Mouse (Mus musculus) heart, postnatal 25 days (tissue): ENCODE data around the gene Car10. TPM values are rescaled to one million over a fixed set of nuclear protein-coding genes. Genes with fewer than 3 reads are reported as not detected.
A peak's percentile ranks its signal among the peaks of the same experiment; 100 is the strongest.

Experiments used
- DNase-seq: peaks from one replicate; pipeline ENCODE4 v3.0.0; 2022; ENCODE audit warnings: low spot score
- intact Hi-C: fragments of 180-260 bp; cut with DNase I; formaldehyde crosslinking; loops from one replicate; pipeline ENCODE4 v1.15.1; 2025
- total RNA-seq, 2 experiments: library from RNA; stranded (reverse); gene quantifications; 2 replicates each; pipeline ENCODE4 v1.2.3; 2021

Car10 gene
- total RNA-seq, 2 experiments from 2014 or later, result not detected

DNA sequence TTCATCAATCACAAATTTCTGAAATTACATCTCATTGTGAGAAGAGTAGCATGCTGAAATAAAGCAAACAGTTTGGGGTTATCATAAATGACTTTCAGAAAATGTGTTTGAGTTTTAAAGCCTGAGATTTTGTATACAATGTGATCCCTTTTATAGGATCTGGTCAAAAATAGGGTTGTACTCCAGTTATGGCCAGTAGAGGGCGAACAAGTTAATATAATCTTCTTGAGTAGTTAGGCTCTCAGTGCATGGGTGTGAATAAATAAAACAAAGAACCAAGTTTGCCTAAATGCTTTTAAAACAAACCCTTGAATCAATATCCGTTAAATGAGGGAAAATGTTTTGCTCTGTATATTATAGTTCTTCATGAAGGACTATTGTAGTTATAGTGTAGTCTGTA is 46.7 kb downstream of the Car10 start:
- no peak for DNase-seq
- intact Hi-C loops, result loop anchor here (2.0 kb wide), 1 partner anchor 668 kb away; no protein-coding TSS in a partner anchor

DNA sequence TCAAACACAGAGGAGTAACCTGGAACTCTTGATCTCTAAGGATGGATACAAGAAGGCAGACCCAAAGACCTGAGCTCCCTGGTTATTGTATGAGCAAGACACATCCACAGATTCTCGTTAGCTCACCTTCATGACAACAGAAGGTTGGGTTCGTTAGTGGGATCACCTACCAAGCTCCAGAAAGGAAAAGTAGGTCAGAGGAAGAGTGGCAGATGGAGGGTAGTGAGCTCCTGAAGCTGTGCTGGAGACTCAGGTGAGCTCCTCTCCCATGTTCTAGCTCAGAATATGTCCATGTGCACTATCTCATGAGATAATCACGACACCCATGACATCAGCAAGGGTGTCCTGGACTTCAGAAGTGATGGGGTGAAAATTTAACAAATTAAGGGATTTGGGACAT is 57.1 kb downstream of the Car10 start:
- intact Hi-C loops, result no loop called here
- DNase-seq, result no peak

DNA sequence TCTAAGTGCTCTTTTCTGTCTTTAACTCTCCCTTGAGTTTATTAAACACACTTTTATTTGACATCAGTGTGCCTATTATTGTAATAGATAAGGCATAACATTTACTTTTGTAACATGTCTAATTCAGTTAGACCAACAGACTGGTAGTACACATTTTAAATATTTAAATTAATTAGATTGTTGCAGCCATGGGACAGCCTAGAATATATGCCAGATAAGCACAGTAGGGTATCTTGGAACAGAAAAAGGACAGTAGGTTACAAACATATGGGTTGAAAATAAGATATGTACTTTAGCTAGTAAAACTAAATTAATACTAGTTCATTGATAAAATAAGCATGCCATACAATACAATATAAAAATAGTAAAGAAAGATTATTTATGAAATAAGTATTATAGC is 74.6 kb downstream of the Car10 start:
- intact Hi-C loops, result no loop called here
- no peak for DNase-seq

DNA sequence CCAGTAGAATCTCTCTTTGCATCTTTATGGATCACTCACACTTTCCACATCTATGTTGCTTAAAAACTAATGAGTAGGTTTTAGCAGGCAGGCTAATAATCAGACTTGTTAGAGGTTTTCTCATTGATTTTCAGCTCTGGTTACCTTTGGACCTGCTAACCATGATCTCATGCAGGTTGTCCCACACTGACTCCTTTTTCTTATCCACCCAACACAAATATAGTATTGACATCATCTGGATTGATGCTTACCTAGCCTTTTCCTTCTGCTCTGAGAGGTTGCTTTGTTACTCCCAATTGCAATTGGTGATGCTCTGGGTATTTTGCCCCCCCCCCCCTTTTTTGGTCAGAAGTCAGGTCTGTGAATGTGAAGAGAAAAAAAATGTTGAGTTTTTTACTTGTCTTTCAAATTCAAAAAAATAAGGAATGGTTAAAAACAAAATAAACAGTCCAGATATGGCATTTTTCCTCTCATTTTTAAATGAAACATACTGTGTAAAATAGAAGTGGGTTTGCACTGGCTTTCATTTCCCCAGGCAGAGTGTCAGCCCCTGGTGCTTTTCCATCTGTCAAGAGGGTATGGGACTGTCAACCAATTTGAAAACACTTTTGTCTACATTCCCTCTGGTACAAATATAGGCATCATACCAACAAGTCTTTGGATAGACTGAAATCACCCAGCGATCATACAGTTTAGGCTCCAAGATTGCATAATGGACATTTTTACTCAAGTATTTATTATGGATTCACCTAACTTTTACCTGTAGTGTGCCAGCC is 75.9 kb downstream of the Car10 start:
- no peak for DNase-seq
- intact Hi-C loops, result no loop called here

DNA sequence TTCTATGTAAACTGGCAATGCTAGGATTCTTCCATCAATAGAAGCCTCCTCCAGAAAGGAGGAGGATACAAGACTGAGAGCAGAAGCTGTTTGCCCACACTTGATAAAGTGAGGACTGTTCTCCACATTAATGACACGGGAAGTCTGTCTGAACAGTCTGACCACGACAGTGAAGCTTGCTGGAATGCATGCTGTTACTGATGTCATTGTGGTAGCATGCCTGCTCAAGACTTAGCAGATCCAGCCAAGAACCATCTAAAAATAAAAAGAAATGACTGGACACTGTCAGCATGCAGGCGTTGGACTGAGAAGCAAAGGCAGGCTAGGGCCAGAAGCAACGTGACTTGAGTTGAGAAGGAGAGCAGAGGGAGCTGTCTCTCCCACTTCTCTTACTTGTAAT is 87.6 kb downstream of the Car10 start:
- intact Hi-C loops, result no loop called here

DNA sequence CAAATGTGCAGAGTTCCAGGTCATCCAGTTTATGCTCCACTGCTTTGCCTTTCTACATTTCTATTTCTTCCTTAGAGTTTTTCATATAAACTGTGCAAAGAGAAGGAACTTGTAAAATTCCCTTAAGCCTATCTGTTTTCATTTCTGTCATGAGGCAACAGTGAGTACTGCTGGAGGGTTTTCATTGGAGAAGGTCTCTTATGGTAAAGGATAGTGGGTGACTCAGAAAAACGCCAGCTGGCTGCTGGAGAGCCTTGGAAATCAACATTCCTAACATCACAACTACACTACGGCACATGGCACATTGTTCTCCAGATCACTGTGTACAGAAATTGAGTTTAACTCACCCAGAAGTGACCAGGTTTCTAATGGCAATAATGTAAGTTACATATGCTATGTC is 88.3 kb downstream of the Car10 start:
- intact Hi-C loops, result no loop called here
- DNase-seq, result no peak

More for the DNA sequence above, 87.6 kb downstream of the Car10 start:
- DNase-seq, result peak; percentile 16

DNA sequence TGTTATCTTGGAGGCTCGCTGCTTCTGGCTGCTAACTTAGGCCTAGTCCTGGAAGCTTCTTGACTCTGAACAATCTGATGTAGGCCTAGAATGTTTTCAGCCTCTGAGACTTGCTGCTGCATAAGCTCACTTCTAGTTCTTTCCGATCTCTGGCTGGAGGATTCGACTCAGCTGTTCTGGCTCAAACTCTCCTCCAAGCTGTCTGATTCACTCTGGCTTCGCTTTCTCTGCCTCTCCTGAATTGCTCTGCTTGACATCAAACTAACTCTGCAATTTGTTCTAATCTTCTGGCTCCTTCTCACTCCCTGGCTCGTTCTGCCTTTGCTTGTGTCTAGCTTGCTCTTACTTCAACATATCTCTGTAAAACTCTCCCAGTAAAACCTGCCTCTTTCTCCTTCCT is 90.8 kb downstream of the Car10 start:
- peak; percentile 3 for DNase-seq
- intact Hi-C loops, result no loop called here

DNA sequence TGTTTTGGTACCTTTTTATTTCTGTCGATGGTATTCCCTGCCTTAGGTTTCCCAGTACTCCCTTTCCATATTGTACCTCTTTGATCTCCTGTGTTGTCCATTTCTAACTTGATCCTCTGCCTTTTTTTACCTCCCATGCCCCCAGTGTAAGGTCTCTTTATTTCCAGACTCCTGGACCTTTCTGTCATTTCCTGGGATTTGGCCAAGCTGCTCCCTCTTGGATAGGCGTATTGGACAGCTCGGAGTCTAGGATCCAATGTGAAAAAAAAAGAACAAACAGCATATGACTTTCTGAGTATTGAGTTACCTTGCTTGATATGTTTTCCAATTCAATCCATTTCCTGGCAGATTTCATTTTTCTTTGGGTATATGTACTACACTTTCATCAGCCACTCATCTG is 102.2 kb downstream of the Car10 start:
- DNase-seq, result no peak
- intact Hi-C loops, result no loop called here

DNA sequence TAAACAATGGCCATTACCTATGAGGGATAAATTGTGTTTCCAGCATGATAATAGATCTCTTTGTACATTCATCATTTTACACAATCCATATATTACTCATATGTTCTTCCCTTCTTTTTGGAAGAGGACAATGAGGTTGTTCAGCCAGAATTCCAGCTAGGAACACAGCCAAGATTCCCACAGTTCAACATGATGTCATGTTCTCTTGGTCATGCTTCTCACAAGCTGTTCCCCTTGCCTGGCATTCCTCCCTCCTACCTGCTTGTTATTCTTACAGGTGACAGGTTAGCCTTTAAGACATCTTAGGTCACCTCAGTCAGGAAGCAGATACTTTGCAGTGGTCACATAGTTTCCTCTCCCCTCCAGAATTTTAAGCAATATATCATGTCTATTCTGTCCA is 119.6 kb downstream of the Car10 start:
- no peak for DNase-seq
- intact Hi-C loops, result no loop called here

DNA sequence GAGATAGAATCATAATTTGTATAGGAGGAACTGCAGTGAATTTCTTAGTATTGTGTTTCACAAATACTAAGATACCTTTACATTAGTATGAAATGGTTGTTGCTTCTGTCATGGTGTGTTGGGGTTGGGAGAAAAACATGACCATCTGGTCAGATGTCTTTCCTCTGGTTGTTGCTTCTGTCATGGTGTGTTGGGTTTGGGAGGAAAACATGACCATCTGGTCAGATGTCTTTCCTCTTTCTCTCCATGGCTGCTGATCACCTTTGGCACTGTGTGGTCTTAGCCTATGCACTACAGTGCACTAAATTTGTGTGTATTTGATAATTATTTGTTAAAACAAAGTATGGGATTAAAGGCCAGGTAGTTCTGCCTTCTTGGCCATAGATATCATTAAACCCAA is 132.2 kb downstream of the Car10 start:
- intact Hi-C loops, result no loop called here
- DNase-seq, result no peak

DNA sequence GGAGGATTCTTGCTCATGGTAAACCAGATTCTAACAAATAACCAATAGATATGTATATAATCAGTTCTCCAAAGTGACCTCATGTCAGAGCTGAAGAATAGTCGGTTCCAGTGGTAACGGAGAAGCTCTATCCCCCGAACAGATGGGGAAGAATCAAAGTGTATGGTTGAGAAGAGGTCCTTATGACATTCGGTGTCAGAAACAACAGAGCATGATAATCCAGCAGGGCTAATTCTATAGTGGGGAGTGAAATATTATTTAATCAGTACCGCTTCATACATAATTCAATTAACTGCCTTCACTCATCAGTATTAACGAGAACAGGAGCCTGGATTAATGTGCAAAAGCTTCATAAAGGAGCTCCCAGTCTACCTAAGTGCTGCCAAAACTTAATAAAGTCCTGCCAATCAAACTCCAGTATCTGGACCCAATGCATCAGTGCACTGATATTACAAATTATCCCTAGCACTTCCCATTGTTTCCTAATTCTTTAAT is 152.0 kb downstream of the Car10 start:
- intact Hi-C loops, result no loop called here
- no peak for DNase-seq

DNA sequence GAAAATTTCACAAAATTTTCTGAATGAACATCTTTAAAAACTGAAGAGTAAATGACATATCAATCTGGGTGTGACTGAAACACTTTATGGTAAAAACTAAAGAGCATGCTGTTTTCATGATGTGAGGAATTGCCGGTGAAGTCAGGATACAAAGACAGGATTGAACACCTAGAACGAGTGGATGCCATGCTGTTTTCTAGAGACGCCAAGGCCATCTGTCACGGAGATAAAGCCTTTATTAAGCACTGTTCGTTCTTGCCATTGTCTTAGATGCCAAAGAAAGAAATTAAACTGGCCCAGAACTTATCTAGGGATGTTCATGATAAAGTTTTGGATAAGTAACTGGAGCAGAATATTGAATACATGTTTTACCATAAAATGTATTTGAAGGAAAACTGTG is 153.9 kb downstream of the Car10 start:
- DNase-seq, result no peak
- intact Hi-C loops, result no loop called here

DNA sequence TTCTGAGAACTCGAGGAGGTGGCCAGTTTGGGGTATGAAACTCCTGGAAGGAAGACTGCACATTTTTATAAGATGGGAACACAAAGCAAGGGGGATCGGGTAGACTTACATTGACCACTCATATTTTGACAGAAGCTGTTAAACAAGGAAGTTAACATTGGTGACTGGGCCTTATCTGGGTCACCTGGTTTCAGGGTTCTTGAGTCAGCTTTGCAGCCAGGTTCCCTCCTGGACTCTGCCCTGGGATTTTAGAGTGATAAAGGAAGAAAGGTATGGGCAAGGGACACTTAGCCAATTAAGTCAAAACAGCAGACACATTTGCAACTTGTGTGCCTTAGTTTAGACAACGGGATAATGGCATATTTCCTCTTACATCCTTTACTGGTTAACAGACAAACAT is 166.2 kb downstream of the Car10 start:
- intact Hi-C loops, result no loop called here
- DNase-seq, result no peak

DNA sequence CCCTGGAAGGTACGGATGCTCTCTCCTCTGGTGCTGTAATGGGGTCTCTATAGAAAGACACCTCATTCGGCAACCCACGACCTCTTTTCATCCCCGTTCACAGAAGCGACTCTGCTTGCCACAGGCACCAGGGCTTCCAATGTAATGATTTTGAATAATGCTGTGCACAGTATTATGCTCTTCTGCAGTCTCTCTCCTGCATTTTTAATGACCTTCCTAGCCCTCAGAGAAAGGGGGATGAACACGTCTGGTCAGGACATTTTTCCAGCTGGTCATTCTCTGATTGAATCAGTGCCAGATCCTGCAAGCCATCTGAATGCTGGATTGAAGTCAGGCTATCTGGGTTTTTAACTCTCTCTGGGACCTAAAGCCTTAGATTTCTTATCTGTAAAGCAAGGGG is 174.2 kb downstream of the Car10 start:
- no peak for DNase-seq
- intact Hi-C loops, result no loop called here

DNA sequence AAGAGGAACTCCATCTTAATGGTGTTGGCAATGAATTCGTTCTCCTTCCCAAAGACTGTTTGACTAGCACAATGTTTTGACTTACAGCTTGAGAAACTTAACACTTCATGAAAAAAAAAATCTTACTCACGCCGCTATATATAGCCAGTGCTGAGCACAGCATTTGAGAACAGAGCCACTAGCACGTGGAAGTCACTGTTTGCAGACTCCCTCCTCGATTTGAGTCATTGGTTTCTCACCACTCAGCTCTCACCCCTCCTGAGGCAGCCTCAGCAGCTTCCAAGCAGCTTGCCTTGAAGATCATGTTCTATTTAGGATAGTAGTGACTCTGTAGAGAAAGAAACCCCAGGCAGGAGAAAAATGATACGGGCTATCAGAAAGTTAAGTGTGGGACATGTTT is 176.1 kb downstream of the Car10 start:
- DNase-seq, result no peak
- intact Hi-C loops, result no loop called here

DNA sequence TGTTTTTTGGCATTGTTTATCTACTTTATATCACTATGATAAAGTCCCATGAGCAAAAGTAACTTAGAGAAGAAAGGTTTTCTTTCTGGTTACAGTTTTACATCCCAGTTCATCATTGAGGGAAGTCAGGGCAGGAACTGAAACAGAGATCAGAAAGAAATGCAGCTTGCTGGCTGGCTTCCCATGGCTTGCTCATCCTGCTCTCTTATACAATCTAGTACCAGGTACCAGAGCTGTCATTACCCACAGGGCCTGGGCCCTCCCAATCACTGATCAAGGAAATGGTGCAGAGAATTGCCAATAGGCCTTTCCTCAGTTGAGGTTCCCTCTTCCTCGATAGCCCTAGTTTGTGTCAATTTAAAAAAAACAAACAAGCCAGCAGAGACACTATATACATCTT is 195.8 kb downstream of the Car10 start:
- intact Hi-C loops, result no loop called here
- DNase-seq, result no peak

DNA sequence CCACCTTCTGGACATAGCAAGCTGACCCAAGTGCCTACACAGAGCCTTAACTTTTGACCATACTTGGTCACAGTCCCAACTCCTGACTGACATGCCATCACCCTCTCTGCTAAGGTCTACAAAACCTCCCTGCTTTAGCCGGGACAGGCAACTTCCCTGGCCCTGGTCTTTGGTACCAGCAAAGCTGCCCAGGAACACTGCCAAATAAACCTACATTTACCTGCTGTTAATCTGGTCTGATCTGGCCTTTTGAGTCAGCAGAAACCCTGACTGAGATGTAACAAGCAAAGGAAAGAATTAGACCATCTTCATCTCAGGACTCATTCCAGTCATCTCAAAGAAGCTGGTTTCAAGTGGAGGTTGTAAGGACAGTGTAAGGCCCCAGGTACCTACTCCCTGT is 212.2 kb downstream of the Car10 start:
- no peak for DNase-seq
- intact Hi-C loops, result no loop called here

DNA sequence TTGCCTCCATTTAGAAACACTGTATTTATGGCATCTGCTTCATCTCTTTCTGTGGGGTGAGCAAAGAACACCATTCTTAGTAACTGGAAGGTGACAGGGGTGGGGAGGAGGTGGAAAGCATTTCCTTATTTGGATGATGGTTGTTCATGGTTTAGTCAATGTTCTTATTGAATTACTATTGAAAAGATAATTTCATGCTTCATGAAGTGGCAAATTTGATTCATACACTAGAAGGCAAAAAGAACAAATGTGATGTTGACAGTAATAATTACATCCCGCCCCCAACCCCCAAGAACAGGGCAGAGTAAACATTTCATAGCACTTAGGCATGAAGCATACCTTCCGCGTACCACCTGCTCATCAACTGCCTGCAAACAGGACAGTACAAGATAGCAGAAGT is 239.9 kb downstream of the Car10 start:
- intact Hi-C loops, result no loop called here
- no peak for DNase-seq

DNA sequence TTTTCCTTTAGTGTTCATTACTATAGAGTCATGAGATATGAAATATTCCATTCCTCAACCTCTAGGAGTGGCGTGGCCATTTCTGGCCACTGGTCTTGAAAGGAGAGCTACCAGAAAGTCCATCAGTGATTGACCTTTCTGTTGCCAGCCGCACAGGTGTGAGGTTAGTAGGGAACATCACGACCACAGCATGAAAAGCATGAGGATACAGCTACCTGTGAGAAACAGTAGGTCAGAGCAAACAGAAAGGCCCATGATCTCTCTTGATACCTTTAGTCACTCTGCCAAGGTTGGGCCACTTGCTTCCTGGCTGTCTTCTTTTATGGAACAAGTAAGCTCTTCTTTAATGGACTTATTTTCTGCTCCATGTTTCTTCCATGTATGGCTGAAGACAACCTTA is 246.1 kb downstream of the Car10 start:
- intact Hi-C loops, result no loop called here
- DNase-seq, result no peak

DNA sequence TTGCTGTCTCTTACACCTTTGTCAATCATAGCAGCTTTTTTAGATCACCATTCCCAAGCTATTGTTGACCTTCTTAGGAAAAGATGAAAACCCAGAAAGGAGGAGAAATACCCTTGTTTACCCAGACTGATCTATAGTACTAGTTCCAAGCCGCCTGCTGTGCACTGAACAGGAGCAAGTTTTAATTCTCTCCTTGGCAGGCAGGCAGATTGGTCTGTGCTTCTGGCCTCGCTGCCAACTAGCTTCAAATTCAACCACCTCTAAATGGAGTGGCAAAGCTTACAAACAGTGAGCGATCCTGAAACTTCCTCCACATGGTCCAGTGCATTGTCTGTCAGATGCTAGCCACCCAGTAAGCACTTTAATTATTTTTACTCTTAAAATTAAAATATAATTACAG is 247.0 kb downstream of the Car10 start:
- intact Hi-C loops, result no loop called here
- DNase-seq, result no peak

DNA sequence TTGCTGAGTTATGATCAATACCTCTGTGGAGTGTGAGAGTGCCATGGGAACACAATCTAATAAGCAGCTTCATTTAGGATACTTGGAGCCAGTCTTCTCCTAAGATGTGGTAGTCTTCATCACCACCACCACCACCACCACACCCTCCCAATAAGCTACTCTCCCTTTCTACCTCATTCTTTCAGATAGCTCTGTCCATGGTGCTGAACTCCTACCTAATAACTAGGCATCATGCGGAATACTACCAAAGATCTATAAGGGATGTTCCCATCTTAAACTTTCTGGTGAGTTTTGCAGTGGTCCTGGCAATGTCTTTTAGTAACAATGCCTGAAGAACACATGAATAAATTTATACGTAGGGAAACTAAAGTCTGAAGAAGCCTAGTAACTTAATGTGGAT is 263.7 kb downstream of the Car10 start:
- DNase-seq, result no peak
- intact Hi-C loops, result no loop called here

DNA sequence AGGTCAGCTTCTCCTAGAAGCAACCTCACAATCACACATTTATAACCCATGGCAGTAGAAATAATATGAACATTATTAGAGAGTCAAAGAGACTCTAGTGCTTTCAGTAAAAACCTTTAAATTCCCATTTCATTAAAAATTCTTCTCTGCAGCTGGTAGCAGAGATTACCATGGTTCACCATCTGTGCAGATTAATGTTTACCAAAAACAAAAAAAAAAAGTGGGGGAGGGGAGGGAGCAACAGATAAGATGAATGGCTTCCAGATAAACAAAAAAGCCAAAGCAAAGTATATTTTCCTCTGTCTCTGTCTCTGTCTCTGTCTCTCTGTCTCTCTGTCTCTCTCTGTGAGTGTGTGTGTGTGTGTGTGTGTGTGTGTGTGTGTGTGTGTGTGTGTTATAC is 266.3 kb downstream of the Car10 start:
- no peak for DNase-seq
- intact Hi-C loops, result no loop called here
